Mouse (Mus musculus) CH12.LX (cell line): ENCODE results near the gene Eef1g. TPM values are rescaled to one million over a fixed set of nuclear protein-coding genes. Genes with fewer than 3 reads are reported as not detected.

Experiments
- DNase-seq: peaks from one replicate; pipeline ENCODE4 v3.0.0-alpha.2; 2013; ENCODE audit errors: extremely low read depth
- H3K27ac ChIP-seq: 2 replicates; pipeline ENCODE4 v1.5.1; 2012; ENCODE audit warnings: low read depth, mild to moderate bottlenecking, control low read depth, moderate library complexity; ENCODE audit not compliant: insufficient read depth
- H3K27me3 ChIP-seq: replicated peaks from 2 replicates; pipeline ENCODE3; 2012; ENCODE audit warnings: inconsistent platforms
- H3K36me3 ChIP-seq, 2 experiments: replicated peaks in 1 of 2; 2 replicates each; pipeline versions ENCODE3 to v1.6.1; 2012; ENCODE audit warnings: inconsistent platforms in 1 of 2, low read length in 1 of 2, mild to moderate bottlenecking in 1 of 2, mixed read lengths in 1 of 2, moderate library complexity in 1 of 2; ENCODE audit not compliant: control insufficient read depth in 1 of 2, insufficient read depth in 1 of 2
- H3K4me1 ChIP-seq, 2 experiments: 2 replicates each; pipeline ENCODE4 v1.6.1; 2012; ENCODE audit warnings: inconsistent platforms in 1 of 2, moderate library complexity in 1 of 2; ENCODE audit not compliant: insufficient read depth in 2 of 2, control insufficient read depth in 1 of 2
- H3K4me2 ChIP-seq: 2 replicates; pipeline ENCODE4 v1.6.1; 2012; ENCODE audit warnings: low read depth, mild to moderate bottlenecking, control low read depth; ENCODE audit not compliant: poor library complexity, insufficient read depth, severe bottlenecking
- H3K4me3 ChIP-seq, 3 experiments: fragments of 150-350 bp in 1 of 3; sonication (generic) in 1 of 3; replicated peaks in 1 of 3; 2 replicates each; pipeline versions ENCODE3 to v1.5.1; 2011 to 2012; ENCODE audit warnings: low read depth in 2 of 3, low read length in 2 of 3, mild to moderate bottlenecking in 2 of 3, moderate library complexity in 2 of 3, control low read depth in 1 of 3, improper control_type of control experiment in 1 of 3, inconsistent platforms in 1 of 3, mixed read lengths in 1 of 3; ENCODE audit not compliant: poor library complexity in 1 of 3
- H3K79me2 ChIP-seq: replicated peaks from 2 replicates; pipeline ENCODE4 v1.6.1; 2012; ENCODE audit warnings: mild to moderate bottlenecking, moderate library complexity; ENCODE audit not compliant: control insufficient read depth, poor library complexity, insufficient read depth, severe bottlenecking; ENCODE audit errors: extremely low read depth
- H3K9ac ChIP-seq: 2 replicates; pipeline ENCODE4 v1.6.1; 2012; ENCODE audit warnings: low read depth, mild to moderate bottlenecking, control low read depth, moderate library complexity; ENCODE audit not compliant: insufficient read depth
- H3K9me3 ChIP-seq: replicated peaks from 2 replicates; pipeline ENCODE3; 2012; ENCODE audit warnings: low read length, inconsistent platforms, mixed read lengths
- CTCF ChIP-seq, 2 experiments: IDR thresholded peaks in 1 of 2; conservative IDR thresholded peaks in 1 of 2; 2 replicates each; pipeline ENCODE4 v1.5.1; 2011 to 2012; ENCODE audit warnings: low read depth in 2 of 2, low read length in 2 of 2, improper control_type of control experiment in 1 of 2, inconsistent platforms in 1 of 2, mild to moderate bottlenecking in 1 of 2, moderate library complexity in 1 of 2
- ELF1 ChIP-seq: IDR thresholded peaks from 2 replicates; pipeline ENCODE4 v1.6.1; 2014; ENCODE audit warnings: low read depth, mild to moderate bottlenecking, inconsistent platforms, low read length, improper control_type of control experiment
- EP300 ChIP-seq: IDR thresholded peaks from 2 replicates; pipeline ENCODE4 v1.6.1; 2011; ENCODE audit warnings: low read length, improper control_type of control experiment
- JUN ChIP-seq: IDR thresholded peaks from 2 replicates; pipeline ENCODE4 v1.6.1; 2011; ENCODE audit warnings: low read depth, mild to moderate bottlenecking, low read length, improper control_type of control experiment, moderate library complexity; ENCODE audit not compliant: insufficient read depth
- KAT2A ChIP-seq: IDR thresholded peaks from 2 replicates; pipeline ENCODE4 v1.6.1; 2012; ENCODE audit warnings: low read length, improper control_type of control experiment, inconsistent platforms; ENCODE audit not compliant: insufficient replicate concordance
- MAX ChIP-seq: IDR thresholded peaks from 2 replicates; pipeline ENCODE4 v1.6.1; 2011; ENCODE audit warnings: low read length, improper control_type of control experiment
- MAZ ChIP-seq: IDR thresholded peaks from 2 replicates; pipeline ENCODE4 v1.6.1; 2012; ENCODE audit warnings: low read depth, mild to moderate bottlenecking, inconsistent platforms, low read length, improper control_type of control experiment, moderate library complexity
- MEF2A ChIP-seq: IDR thresholded peaks from 2 replicates; pipeline ENCODE4 v1.6.1; 2014; ENCODE audit warnings: low read depth, mild to moderate bottlenecking, inconsistent platforms, low read length, improper control_type of control experiment, borderline replicate concordance
- MXI1 ChIP-seq: IDR thresholded peaks from 2 replicates; pipeline ENCODE4 v1.6.1; 2011; ENCODE audit warnings: mild to moderate bottlenecking, low read depth, low read length, improper control_type of control experiment
- NRF1 ChIP-seq: IDR thresholded peaks from 2 replicates; pipeline ENCODE4 v1.6.1; 2014; ENCODE audit warnings: low read depth, mild to moderate bottlenecking, inconsistent platforms, low read length, improper control_type of control experiment, moderate library complexity
- PAX5 ChIP-seq: IDR thresholded peaks from 2 replicates; pipeline ENCODE4 v1.6.1; 2012; ENCODE audit warnings: low read length, inconsistent platforms, mixed read lengths
- POLR2A ChIP-seq: IDR thresholded peaks from 2 replicates; pipeline ENCODE4 v1.6.1; 2011; ENCODE audit warnings: low read depth, mild to moderate bottlenecking, improper control_type of control experiment, low read length
- POLR2AphosphoS2 ChIP-seq: IDR thresholded peaks from 2 replicates; pipeline ENCODE4 v1.6.1; 2011; ENCODE audit warnings: low read depth, low read length, improper control_type of control experiment
- SMC3 ChIP-seq: IDR thresholded peaks from 2 replicates; pipeline ENCODE4 v1.6.1; 2011; ENCODE audit warnings: low read depth, low read length, improper control_type of control experiment
- TCF12 ChIP-seq: IDR thresholded peaks from 2 replicates; pipeline ENCODE4 v1.6.1; 2014; ENCODE audit warnings: low read depth, mild to moderate bottlenecking, inconsistent platforms, low read length, improper control_type of control experiment
- USF1 ChIP-seq: IDR thresholded peaks from 2 replicates; pipeline ENCODE4 v1.6.1; 2014; ENCODE audit warnings: low read depth, mild to moderate bottlenecking, inconsistent platforms, low read length, improper control_type of control experiment
- ZKSCAN1 ChIP-seq: IDR thresholded peaks from 2 replicates; pipeline ENCODE4 v1.6.1; 2012; ENCODE audit warnings: low read depth, inconsistent platforms, low read length, improper control_type of control experiment, borderline replicate concordance
- ZMIZ1 ChIP-seq: IDR thresholded peaks from 2 replicates; pipeline ENCODE4 v1.6.1; 2012; ENCODE audit warnings: low read depth, mild to moderate bottlenecking, inconsistent platforms, low read length, improper control_type of control experiment
- dilution Hi-C: fragments of 300-500 bp; cut with MboI; formaldehyde crosslinking; loops from 2 replicates; pipeline ENCODE4 v1.14.3; 2020; ENCODE audit warnings: low sequenced_read_pairs; ENCODE audit not compliant: extremely low pct_unique_long_range_greater_than_20kb, extremely low pct_ligation_motif_present
- in situ Hi-C: fragments of 300-500 bp; cut with MboI; formaldehyde crosslinking; loops from 3 replicates; pipeline ENCODE4 v1.14.3; 2019; ENCODE audit warnings: low sequenced_read_pairs, low pct_ligation_motif_present, low pct_unique_long_range_greater_than_20kb, mixed read lengths
- polyA plus RNA-seq: library from polyadenylated mRNA; unstranded; fragments of >175 nt; gene quantifications from 2 replicates; pipeline ENCODE4 v1.2.1, GENCODE M21; 2012; ENCODE audit warnings: low read depth; ENCODE audit not compliant: insufficient read length
- total RNA-seq, 2 experiments: library from RNA; depleted of rRNA; stranded (reverse); fragments of 300-350 nt in 1 of 2; fragments of >200 nt in 1 of 2; gene quantifications; 2 replicates each; pipeline ENCODE4 v1.2.3; 2012 to 2014

The Eef1g gene
- total and polyA plus RNA-seq, 3 experiments: 1,172 to 1,511 (median 1,294) TPM

DNA sequence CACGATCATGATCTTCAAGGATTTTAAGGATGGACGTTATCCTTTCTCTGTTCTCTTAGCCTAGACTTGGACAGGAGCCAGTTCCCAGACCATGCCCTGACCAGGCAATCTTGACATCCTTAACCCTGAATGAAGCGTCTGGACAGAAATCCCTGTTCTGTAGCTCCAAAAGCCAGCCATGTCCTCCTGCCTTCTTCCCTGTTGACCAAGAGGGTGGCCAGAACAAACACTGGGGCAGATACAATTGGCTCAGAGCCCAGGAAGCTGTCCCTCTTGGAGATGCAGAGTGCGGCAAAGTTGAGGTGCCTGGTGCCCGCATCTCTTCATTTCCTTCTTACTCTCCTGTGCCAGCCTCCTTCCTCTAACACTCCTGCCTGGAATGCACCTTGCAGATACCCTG lies 19.1 kb downstream of the Eef1g start:
- H3K4me3 ChIP-seq: no peak overlapping the region
- H3K27me3 ChIP-seq: peaks cover 14% of the 10 kb centered on the region
- no peak overlapping the region for H3K9ac ChIP-seq
- in situ Hi-C loops: no loop called here
- no peak for DNase-seq
- H3K9me3 ChIP-seq: no peaks in the 10 kb centered on the region
- dilution Hi-C loops: no loop called here
- no peak overlapping the region for H3K27ac ChIP-seq
- peaks cover 34 to 72% of the 10 kb centered on the region in 2 experiments for H3K4me1 ChIP-seq
- TF ChIP-seq MXI1 (no peak), USF1 (no peak)
- peaks cover 0 to 17% of the 10 kb centered on the region in 2 experiments for H3K36me3 ChIP-seq
- no peak overlapping the region for H3K4me2 ChIP-seq
- H3K79me2 ChIP-seq: peaks cover 11% of the 10 kb centered on the region

DNA sequence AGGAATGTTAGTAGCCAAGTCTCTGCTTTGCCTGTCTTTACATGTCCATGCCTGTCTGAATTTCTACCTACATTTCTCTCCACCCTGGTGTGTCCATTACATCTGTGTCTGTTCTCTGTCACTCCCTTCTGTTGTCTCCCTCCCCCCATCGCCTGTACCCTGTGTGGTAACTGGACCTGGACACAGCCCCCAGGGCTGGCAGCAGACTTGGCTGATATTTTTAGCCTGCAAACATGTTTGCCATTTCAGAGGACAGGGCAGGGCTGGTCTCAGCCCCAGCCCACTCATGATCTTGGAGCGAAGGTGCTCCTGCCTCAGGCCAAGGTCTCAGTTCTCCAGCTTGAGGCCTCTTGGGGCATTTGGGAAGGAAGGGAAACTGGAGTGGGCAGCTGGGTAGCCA lies 21.0 kb downstream of the Eef1g start:
- TF ChIP-seq MXI1 (no peak), USF1 (no peak), TCF12 (no peak), ZKSCAN1 (no peak), JUN (no peak), MAX (no peak), POLR2A (no peak), ELF1 (no peak), MEF2A (no peak), ZMIZ1 (no peak), SMC3 (no peak), PAX5 (no peak), KAT2A (no peak), CTCF (conservative IDR thresholded peaks at IDR 0.05 in 1 of 2, IDR thresholded peaks at IDR 0.05 in 1 of 2; ENCODE audit: low read depth in 2 of 2, low read length in 2 of 2) (no peak), POLR2AphosphoS2 (no peak), EP300 (no peak), NRF1 (no peak), MAZ (no peak)
- in situ Hi-C loops (no loop called here), dilution Hi-C loops (no loop called here)
- H3K36me3 ChIP-seq: peaks cover 0 to 2% of the 10 kb centered on the region in 2 experiments
- no peak overlapping the region for H3K4me2 ChIP-seq
- H3K4me3 ChIP-seq: no peak overlapping the region
- no peaks in the 10 kb centered on the region for H3K9me3 ChIP-seq
- H3K79me2 ChIP-seq: peaks cover 16% of the 10 kb centered on the region
- no peak for DNase-seq
- peaks cover 14% of the 10 kb centered on the region for H3K27me3 ChIP-seq
- no peak overlapping the region for H3K27ac ChIP-seq
- peaks cover 44 to 75% of the 10 kb centered on the region in 2 experiments for H3K4me1 ChIP-seq
- no peak overlapping the region for H3K9ac ChIP-seq
